Mouse (Mus musculus) midbrain, embryonic 16.5 days (tissue): ENCODE results near the gene Gga1. TPM values are rescaled to one million over a fixed set of nuclear protein-coding genes. Genes with fewer than 3 reads are reported as not detected.

Source experiments
- ATAC-seq: fragments of 200-750 bp; cut with Nextera tagmentation; 2 replicates; pipeline ENCODE4 v1.8.0; 2017; ENCODE audit warnings: moderate TSS enrichment
- H3K27ac ChIP-seq: fragments of 300-500 bp; sonication (generic); 2 replicates; pipeline ENCODE4 v1.5.1; 2014; ENCODE audit warnings: mild to moderate bottlenecking, low read length, mixed read lengths
- H3K27me3 ChIP-seq: fragments of 300-500 bp; sonication (generic); 2 replicates; pipeline ENCODE4 v1.6.1; 2014; ENCODE audit warnings: low read depth, low read length, mixed read lengths; ENCODE audit not compliant: control insufficient read depth, insufficient read depth
- H3K36me3 ChIP-seq: fragments of 300-500 bp; sonication (generic); 2 replicates; pipeline ENCODE4 v1.6.1; 2014; ENCODE audit warnings: mild to moderate bottlenecking, low read length, moderate library complexity, mixed read lengths; ENCODE audit not compliant: control insufficient read depth, insufficient read depth
- H3K4me1 ChIP-seq: fragments of 300-500 bp; sonication (generic); 2 replicates; pipeline ENCODE4 v1.6.1; 2014; ENCODE audit warnings: mild to moderate bottlenecking, low read length, mixed read lengths; ENCODE audit not compliant: control insufficient read depth, insufficient read depth
- H3K4me2 ChIP-seq: fragments of 300-500 bp; sonication (generic); 2 replicates; pipeline ENCODE4 v1.6.1; 2014; ENCODE audit warnings: mild to moderate bottlenecking, low read length, mixed read lengths
- H3K4me3 ChIP-seq: fragments of 300-500 bp; sonication (generic); 2 replicates; pipeline ENCODE4 v1.5.1; 2014; ENCODE audit warnings: low read depth, mild to moderate bottlenecking, low read length, moderate library complexity, mixed read lengths
- H3K9ac ChIP-seq: fragments of 300-500 bp; sonication (generic); 2 replicates; pipeline ENCODE4 v1.6.1; 2014; ENCODE audit warnings: low read depth, low read length, mixed read lengths
- H3K9me3 ChIP-seq: fragments of 300-500 bp; sonication (generic); replicated peaks from 2 replicates; pipeline ENCODE4 v1.6.1; 2014; ENCODE audit warnings: mild to moderate bottlenecking, low read length, mixed read lengths; ENCODE audit not compliant: control insufficient read depth, poor library complexity, severe bottlenecking
- WGBS: fragments of 180-500 bp; shearing (Covaris S2); extraction: QIAGEN DNeasy Blood & Tissue Kit; methylation state at CpG from one replicate; pipeline ENCODE4 v1.1.7; 2014; 5-methylcytosine and 5-hydroxymethylcytosine counted together
- polyA plus RNA-seq: library from polyadenylated mRNA; unstranded; fragments of >200 nt; fragmentation: Nextera tagmentation; extraction: Ambion mirVana; gene quantifications from 2 replicates; pipeline ENCODE4 v1.2.1, GENCODE M21; 2015

Gga1 gene
- polyA plus RNA-seq, 1 experiment from 2014 or later = 46.5 TPM

DNA sequence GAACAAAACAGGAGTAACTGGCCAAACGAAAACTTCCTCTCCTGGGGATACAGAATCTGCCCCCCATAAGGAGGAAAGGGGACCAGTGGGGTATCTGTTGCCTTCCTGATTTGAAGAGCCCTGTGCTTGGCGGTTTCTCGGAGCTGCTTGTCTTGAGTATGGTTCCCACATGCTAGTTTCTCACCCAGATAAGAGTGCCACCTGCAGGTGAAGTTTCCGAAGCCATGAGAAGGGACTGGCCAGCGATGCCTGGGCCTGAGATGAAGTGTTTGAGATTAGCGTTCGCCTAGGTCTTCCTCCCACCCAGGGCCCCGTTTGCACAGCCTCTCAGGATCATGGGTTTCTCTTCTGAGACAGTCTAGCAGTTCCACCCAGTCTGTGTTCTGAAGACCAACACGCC lies 35.0 kb downstream of the Gga1 start:
- ATAC-seq = no peak
- H3K9me3 ChIP-seq = no peaks in the 10 kb centered on the region
- H3K4me1 ChIP-seq = peaks cover 27% of the 10 kb centered on the region
- no peaks in the 10 kb centered on the region for H3K27me3 ChIP-seq
- 30% methylated on average over 9 of the region's 9 CpGs for WGBS
- no peak overlapping the region for H3K4me3 ChIP-seq
- no peak overlapping the region for H3K27ac ChIP-seq
- no peak overlapping the region for H3K4me2 ChIP-seq
- H3K9ac ChIP-seq = no peak overlapping the region
- no peaks in the 10 kb centered on the region for H3K36me3 ChIP-seq

DNA sequence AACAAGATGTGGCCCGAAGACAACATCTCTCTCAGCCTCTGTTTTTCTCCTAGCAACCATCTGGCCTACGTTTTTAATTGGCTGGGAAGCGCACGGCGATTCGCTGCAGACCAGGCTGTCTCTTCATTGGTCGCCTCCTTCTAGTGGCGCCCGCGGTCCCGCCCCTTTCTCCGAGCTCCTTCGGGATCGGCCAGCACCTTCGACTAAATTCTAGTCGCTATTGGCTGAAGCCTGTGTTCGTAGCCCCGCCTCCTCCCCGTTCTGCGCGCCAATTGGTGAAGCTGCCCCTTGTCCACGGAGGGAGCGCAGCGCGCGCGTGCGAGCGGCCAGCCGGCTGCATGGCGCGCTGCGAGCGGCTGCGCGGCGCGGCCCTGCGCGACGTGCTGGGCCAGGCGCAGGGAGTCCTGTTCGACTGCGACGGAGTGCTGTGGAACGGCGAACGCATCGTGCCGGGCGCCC lies 36.7 kb downstream of the Gga1 start, which contains the start of gene Pdxp:
Gene Pdxp (plus strand): TSS at position 288 of the 459 bp plus-strand sequence.
- H3K4me3 ChIP-seq = peak within 1 kb of the TSS; percentile 66
- peaks cover 4% of the 10 kb centered on the region for H3K36me3 ChIP-seq
- H3K9ac ChIP-seq = peak within 1 kb of the TSS; percentile 90
- peak; percentile 94 for ATAC-seq
- H3K4me1 ChIP-seq = peaks cover 30% of the 10 kb centered on the region
- H3K4me2 ChIP-seq = peak within 1 kb of the TSS; percentile 80
- peak within 1 kb of the TSS; percentile 98 for H3K27ac ChIP-seq
- WGBS = under 1% methylated on average over 51 of the region's 51 CpGs
- H3K9me3 ChIP-seq = no peaks in the 10 kb centered on the region
- no peaks in the 10 kb centered on the region for H3K27me3 ChIP-seq

DNA sequence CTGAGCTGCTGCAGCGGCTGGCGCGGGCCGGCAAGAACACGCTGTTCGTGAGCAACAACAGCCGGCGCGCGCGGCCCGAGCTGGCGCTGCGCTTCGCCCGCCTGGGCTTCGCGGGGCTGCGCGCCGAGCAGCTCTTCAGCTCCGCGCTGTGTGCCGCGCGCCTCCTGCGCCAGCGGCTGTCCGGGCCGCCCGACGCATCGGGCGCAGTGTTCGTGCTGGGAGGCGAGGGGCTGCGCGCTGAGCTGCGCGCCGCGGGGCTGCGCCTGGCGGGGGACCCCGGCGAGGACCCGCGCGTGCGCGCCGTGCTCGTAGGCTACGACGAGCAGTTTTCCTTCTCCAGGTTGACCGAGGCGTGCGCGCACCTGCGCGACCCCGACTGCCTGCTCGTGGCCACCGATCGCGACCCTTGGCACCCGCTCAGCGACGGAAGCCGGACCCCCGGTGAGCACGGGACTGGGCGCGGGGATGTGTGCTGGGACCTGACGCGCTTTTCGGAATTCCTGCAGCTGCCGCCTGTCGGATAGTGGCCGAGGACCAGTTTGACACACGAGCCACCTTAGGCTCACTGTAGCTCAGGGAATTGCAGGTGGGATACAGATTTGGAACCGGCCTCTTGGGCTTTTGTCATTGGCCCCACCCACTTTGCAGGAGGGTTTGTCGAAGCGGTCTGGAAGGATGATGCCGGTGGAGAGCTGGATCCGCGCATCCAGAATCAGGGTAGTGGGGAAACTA lies 37.3 kb downstream of the Gga1 start:
- Histone ChIP-seq H3K9me3 (no peaks in the 10 kb centered on the region), H3K4me3 (peak overlapping the region; percentile 66), H3K9ac (peak overlapping the region; percentile 90), H3K27me3 (no peaks in the 10 kb centered on the region), H3K27ac (peak overlapping the region; percentile 98), H3K4me2 (peak overlapping the region; percentile 80), H3K36me3 (peaks cover 4% of the 10 kb centered on the region), H3K4me1 (peaks cover 30% of the 10 kb centered on the region)
- ATAC-seq = peak; percentile 75
- under 1% methylated on average over 74 of the region's 87 CpGs for WGBS

DNA sequence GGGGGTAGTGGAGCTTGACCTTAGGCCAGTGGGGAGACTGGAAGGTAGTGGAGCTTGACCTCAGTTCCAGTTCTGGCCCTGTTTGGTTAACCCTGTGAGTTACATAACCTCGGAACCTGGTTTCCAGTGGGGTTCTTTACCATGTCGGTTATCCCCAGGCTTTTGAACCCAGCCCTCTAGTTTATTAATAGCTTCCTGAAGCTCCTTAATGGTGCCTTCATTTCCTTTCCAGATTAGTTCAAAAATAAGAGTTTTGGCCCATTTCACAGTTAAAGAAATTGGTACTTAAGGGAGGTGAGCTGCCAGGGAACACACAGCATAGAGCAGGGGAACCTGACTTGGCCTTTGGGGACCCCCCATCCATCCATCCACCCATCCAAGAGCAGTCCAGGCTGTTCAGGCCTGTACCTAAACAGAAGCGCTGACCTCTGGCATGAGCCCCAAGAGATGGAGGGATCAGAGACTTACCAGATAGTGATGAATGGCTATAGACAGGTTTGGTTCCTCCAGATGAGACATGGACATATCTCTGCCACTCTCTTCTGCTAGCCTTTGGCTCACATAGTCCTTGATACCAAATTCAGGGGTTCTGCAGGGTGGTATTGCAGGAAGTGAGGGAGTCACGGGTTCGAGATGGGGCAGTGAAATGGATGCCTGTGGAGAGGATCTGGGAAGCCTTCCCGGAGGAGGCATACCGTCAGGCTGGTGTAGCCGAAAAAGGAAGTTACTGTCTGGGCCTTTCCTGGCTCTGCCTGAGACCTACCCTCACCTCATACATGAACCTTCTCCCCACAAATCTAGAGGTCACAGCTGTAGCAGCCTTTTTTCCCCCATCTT lies 38.1 kb downstream of the Gga1 start:
- H3K27ac ChIP-seq = peak overlapping the region; percentile 98
- peak overlapping the region; percentile 80 for H3K4me2 ChIP-seq
- peak overlapping the region; percentile 90 for H3K9ac ChIP-seq
- no peaks in the 10 kb centered on the region for H3K9me3 ChIP-seq
- H3K27me3 ChIP-seq = no peaks in the 10 kb centered on the region
- peak overlapping the region; percentile 66 for H3K4me3 ChIP-seq
- 51% methylated on average over 8 of the region's 8 CpGs for WGBS
- ATAC-seq = no peak
- peaks cover 4% of the 10 kb centered on the region for H3K36me3 ChIP-seq
- peaks cover 30% of the 10 kb centered on the region for H3K4me1 ChIP-seq

DNA sequence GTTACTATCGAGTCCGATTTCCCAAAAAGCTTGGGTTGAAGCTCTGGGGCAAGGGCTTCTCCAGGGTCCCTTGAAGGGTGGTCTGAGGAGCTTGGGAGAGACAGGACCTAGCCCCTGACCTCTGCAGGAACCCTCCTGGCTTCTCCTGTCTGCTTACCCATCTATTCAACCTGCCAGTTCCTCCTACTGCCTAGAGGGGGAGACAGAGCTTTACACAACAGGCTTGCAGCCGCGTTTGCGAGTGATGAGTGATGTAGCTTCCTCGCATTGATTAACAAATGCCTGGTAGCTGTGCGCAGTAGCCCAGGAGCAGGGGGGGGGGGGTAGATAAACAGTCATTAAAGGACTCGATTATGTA lies 38.6 kb downstream of the Gga1 start:
- peak; percentile 15; the same call in 1 of the 2 replicates for ATAC-seq
- H3K4me1 ChIP-seq = peaks cover 30% of the 10 kb centered on the region
- H3K9me3 ChIP-seq = no peaks in the 10 kb centered on the region
- H3K36me3 ChIP-seq = peaks cover 4% of the 10 kb centered on the region
- 10% methylated on average over 8 of the region's 8 CpGs for WGBS
- H3K4me2 ChIP-seq = peak overlapping the region; percentile 80
- peak overlapping the region; percentile 66 for H3K4me3 ChIP-seq
- peak overlapping the region; percentile 67 for H3K27ac ChIP-seq
- no peaks in the 10 kb centered on the region for H3K27me3 ChIP-seq
- H3K9ac ChIP-seq = peak overlapping the region; percentile 90

DNA sequence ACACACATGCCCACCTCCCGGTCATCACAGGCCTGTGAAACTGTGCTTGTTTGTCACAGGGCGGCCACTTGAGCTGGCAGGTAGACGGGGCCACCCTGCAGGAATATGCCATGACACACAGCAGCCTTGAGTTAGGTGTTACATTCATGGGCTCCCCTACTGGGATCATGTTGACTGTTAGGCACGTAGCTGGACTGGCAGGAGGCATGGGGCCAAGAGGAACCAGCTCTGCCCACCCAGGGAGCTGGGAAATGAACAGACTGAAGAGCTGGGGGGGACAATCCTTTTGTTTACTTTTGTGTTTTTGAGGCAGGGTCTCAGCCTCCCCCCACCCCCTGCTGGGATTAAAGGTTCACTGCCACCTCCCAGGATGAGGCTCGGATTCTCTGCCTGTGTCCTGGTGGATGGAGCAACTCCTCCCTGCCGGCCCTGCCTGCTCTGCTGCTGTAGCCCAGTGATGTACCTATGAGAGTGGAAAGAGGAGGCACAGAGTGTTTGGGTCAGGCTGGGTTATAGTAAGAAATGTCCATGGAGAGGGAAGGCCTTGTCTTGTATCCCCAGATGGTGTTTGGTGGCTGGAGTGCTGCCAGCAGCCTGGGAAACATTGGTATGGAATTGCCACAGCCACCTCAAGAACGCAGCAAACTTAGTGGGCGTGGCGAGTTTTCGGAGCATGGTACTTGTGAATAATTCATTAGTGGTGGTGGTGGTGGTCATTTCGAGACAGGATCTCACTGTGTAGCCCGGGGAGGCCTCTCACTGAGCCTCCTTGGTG lies 39.2 kb downstream of the Gga1 start:
- 22% methylated on average over 12 of the region's 12 CpGs for WGBS
- Histone ChIP-seq H3K27ac (peak overlapping the region; percentile 67), H3K4me3 (peak overlapping the region; percentile 66), H3K9ac (peak overlapping the region; percentile 73), H3K27me3 (no peaks in the 10 kb centered on the region), H3K4me2 (peak overlapping the region; percentile 80), H3K4me1 (peaks cover 30% of the 10 kb centered on the region), H3K36me3 (peaks cover 4% of the 10 kb centered on the region), H3K9me3 (no peaks in the 10 kb centered on the region)
- ATAC-seq = no peak

DNA sequence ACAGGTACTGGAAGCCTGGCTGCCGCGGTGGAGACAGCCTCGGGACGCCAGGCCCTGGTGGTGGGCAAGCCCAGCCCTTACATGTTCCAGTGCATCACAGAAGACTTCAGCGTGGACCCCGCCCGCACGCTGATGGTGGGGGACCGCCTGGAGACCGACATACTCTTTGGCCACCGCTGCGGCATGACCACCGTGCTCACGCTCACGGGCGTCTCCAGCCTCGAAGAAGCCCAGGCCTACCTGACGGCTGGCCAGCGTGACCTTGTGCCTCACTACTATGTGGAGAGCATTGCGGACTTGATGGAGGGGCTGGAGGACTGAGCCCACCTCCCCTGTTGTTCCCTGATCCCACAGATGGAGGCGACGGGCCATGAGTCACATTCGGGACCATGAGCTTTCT lies 41.1 kb downstream of the Gga1 start:
- 94% methylated on average over 23 of the region's 23 CpGs for WGBS
- Histone ChIP-seq H3K4me3 (no peak overlapping the region), H3K36me3 (peaks cover 4% of the 10 kb centered on the region), H3K4me2 (no peak overlapping the region), H3K4me1 (peaks cover 27% of the 10 kb centered on the region), H3K27me3 (no peaks in the 10 kb centered on the region), H3K9ac (no peak overlapping the region), H3K9me3 (no peaks in the 10 kb centered on the region), H3K27ac (no peak overlapping the region)
- ATAC-seq = no peak

DNA sequence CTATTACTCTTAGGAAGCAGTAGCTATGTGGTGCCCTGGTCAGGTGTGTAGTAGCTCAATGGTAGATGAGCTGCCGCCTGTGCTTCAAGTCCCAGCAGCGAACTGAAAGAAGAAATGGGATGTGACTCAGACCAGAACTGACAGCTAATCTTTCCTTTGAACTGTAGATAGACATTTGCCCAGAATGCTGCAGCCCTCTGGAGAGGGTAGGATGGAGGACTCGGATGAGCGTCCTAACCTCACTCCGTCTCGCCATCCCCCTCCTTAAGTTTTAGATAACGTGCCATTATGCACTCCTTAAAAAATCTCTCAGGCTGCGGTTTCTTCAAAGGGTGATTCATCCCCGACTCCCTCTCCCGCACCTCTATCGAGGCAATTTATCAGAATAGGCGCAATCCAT lies 42.9 kb downstream of the Gga1 start:
- Histone ChIP-seq H3K27ac (no peak overlapping the region), H3K4me3 (no peak overlapping the region), H3K9ac (no peak overlapping the region), H3K9me3 (no peaks in the 10 kb centered on the region), H3K4me1 (peaks cover 21% of the 10 kb centered on the region), H3K4me2 (no peak overlapping the region), H3K27me3 (no peaks in the 10 kb centered on the region), H3K36me3 (peaks cover 4% of the 10 kb centered on the region)
- ATAC-seq = no peak
- 84% methylated on average over 12 of the region's 12 CpGs for WGBS
